Mouse (Mus musculus) embryonic facial prominence, embryonic 10.5 days (tissue): Measurements from ENCODE around the gene Gm3646. TPM values are rescaled to one million over a fixed set of nuclear protein-coding genes. Genes with fewer than 3 reads are reported as not detected.

ENCODE experiments used
- DNase-seq: peaks from one replicate; pipeline ENCODE4 v3.0.0-alpha.2; 2017; ENCODE audit warnings: low spot score
- H3K27ac ChIP-seq: fragments of 300-500 bp; sonication (generic); replicated peaks from 2 replicates; pipeline ENCODE4 v1.5.1; 2016; ENCODE audit warnings: mild to moderate bottlenecking
- H3K27me3 ChIP-seq: fragments of 300-500 bp; sonication (generic); replicated peaks from 2 replicates; pipeline ENCODE4 v1.6.1; 2016; ENCODE audit warnings: low read depth, mild to moderate bottlenecking; ENCODE audit not compliant: poor library complexity, severe bottlenecking
- H3K36me3 ChIP-seq: fragments of 300-500 bp; sonication (generic); replicated peaks from 2 replicates; pipeline ENCODE4 v1.6.1; 2016; ENCODE audit warnings: mild to moderate bottlenecking, moderate library complexity
- H3K4me1 ChIP-seq: fragments of 300-500 bp; sonication (generic); 2 replicates; pipeline ENCODE4 v1.6.1; 2016
- H3K4me3 ChIP-seq: fragments of 300-500 bp; sonication (generic); 2 replicates; pipeline ENCODE4 v1.5.1; 2016; ENCODE audit warnings: mild to moderate bottlenecking, moderate library complexity
- H3K9me3 ChIP-seq: fragments of 300-500 bp; sonication (generic); 2 replicates; pipeline ENCODE4 v1.6.1; 2016; ENCODE audit warnings: mild to moderate bottlenecking
- WGBS: fragments of 180-500 bp; shearing (Covaris S2); methylation state at CpG from one replicate; pipeline ENCODE4 v1.1.7; 2016; 5-methylcytosine and 5-hydroxymethylcytosine counted together
- polyA plus RNA-seq: library from polyadenylated mRNA; unstranded; fragments of >200 nt; fragmentation: Nextera tagmentation; extraction: Ambion mirVana; gene quantifications from 2 replicates; pipeline ENCODE4 v1.2.1, GENCODE M21; 2016

Gm3646 gene
- polyA plus RNA-seq, 1 experiment from 2014 or later, result not detected

DNA sequence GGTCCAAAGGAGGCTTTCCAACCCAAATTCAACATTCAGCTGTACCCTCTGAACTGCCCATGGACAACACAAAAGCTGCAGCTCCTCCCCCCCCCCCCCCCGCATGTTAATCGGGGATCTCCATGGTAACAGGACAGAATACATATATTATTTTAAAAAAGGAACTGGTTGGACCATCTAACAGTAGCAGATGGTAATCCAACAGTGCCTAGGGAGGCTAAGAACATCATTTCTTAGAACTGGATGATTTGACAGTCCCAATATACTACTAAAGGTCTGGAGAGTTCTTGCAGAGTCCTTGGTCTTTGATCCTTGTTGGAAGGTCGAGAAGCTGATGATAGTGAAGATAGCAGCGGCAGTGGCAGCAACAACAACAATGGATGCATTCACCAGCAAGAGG, 19.1 kb upstream of the Gm3646 start:
- Histone ChIP-seq H3K27ac (no peak overlapping the region), H3K9me3 (no peaks in the 10 kb centered on the region), H3K36me3 (no peaks in the 10 kb centered on the region), H3K4me1 (peaks cover 7% of the 10 kb centered on the region; the same call in 1 of the 2 replicates), H3K4me3 (no peak overlapping the region), H3K27me3 (no peaks in the 10 kb centered on the region)
- WGBS, result 50% methylated on average over 4 of the region's 4 CpGs
- DNase-seq, result no peak

GRCm38 (mm10) chr1:39819596-39819995, 14.5 kb upstream of the Gm3646 start:
- Histone ChIP-seq H3K9me3 (no peaks in the 10 kb centered on the region), H3K27me3 (no peaks in the 10 kb centered on the region), H3K36me3 (no peaks in the 10 kb centered on the region), H3K27ac (no peak overlapping the region), H3K4me3 (no peak overlapping the region), H3K4me1 (peaks cover 6% of the 10 kb centered on the region; the same call in 1 of the 2 replicates)
- no peak for DNase-seq
- 86% methylated on average over 10 of the region's 10 CpGs for WGBS

DNA sequence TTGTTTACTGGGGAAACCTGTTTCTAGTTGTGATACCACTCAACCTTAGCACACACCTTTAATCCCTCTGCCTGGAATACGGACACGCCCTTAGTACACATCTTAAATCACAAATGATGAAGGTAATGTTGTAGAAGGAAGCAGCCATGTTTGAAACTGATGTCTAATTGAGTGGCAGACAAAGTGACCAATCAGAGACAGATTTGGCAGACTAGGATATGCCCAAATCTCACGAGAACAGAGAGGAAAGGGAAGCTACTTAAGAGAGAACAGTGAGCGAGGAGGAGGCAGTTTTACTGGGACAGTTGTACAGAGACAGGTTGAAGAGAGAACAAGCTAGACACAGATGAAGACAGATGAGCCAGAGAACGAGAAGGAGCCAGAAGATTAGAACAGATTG, 10.6 kb upstream of the Gm3646 start:
- 90% methylated on average over 5 of the region's 5 CpGs for WGBS
- Histone ChIP-seq H3K36me3 (no peaks in the 10 kb centered on the region), H3K4me3 (no peak overlapping the region), H3K27me3 (no peaks in the 10 kb centered on the region), H3K9me3 (no peaks in the 10 kb centered on the region), H3K27ac (no peak overlapping the region), H3K4me1 (no peaks in the 10 kb centered on the region)
- no peak for DNase-seq

GRCm38 (mm10) chr1:39813067-39813466, 7.9 kb upstream of the Gm3646 start:
- no peak for DNase-seq
- Histone ChIP-seq H3K27me3 (no peaks in the 10 kb centered on the region), H3K9me3 (no peaks in the 10 kb centered on the region), H3K4me3 (no peak overlapping the region), H3K36me3 (no peaks in the 10 kb centered on the region), H3K27ac (no peak overlapping the region), H3K4me1 (no peaks in the 10 kb centered on the region)
- 82% methylated on average over 4 of the region's 4 CpGs for WGBS

DNA sequence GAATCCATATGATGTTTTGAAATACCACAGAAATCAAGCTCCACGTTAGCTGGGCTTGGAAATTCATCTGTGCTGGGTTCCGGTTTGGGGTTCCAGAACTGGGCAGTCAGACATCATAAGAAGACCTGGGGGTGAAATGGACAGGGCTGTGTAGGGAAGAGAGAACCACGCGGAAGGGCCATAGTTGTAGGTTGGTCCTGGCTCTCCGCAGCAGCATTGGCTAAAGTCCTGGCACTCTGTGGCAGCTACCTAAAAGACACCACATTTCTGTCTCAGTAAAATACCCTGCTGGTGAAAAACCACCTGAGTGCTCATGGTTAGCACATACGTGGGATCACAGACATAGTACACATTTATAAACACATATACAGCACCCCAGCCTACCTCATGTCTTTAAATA, 343 bp downstream of the Gm3646 start:
- 91% methylated on average over 6 of the region's 6 CpGs for WGBS

DNA sequence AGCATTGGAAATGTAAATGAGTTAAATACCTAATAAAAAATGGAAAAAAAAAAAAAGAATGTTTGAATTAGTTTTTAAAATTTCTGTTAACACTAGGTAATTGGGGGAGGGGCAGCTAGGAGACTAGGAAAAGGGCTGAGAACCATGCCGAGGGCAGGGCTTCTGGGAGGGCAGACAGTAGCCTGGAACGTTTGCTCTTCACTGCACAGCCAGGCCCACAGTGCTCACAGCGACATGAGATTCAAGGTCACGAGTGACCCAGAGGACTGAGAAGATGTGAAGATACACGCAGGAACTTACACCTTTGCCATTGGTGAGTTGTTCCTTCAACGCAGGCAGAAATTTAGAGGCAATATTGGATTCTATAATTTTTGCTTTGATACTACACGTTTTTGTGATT, 2.2 kb downstream of the Gm3646 start:
- Histone ChIP-seq H3K36me3 (no peaks in the 10 kb centered on the region), H3K9me3 (no peaks in the 10 kb centered on the region), H3K4me1 (no peaks in the 10 kb centered on the region), H3K27me3 (no peaks in the 10 kb centered on the region), H3K4me3 (no peak overlapping the region), H3K27ac (no peak overlapping the region)
- no peak for DNase-seq
- 81% methylated on average over 7 of the region's 7 CpGs for WGBS

More for the DNA sequence above, 343 bp downstream of the Gm3646 start:
- Histone ChIP-seq H3K9me3 (no peaks in the 10 kb centered on the region), H3K4me3 (no peak overlapping the region), H3K27ac (no peak overlapping the region), H3K27me3 (no peaks in the 10 kb centered on the region), H3K4me1 (no peaks in the 10 kb centered on the region), H3K36me3 (no peaks in the 10 kb centered on the region)
- DNase-seq, result no peak

DNA sequence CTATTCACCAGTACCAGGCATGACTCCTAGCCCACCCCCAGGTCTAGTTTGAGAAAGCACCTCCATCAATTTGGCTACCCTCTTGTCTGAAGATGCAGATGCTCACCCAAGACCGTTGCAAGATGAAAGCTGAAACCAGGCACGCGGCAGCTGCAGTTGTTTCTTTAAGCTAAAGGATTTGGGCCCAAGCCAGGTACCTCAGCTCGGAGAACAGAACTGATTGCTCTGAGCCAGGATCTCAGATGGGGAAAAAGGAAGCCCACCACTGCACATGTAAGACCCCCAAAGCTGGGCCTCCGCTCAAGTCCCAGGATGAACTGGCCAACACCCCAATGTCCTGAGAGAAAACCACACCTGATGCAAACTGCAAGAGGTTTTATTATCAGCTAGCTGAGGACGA, 7.6 kb downstream of the Gm3646 start:
- Histone ChIP-seq H3K4me3 (no peak overlapping the region), H3K36me3 (no peaks in the 10 kb centered on the region), H3K27ac (no peak overlapping the region), H3K27me3 (no peaks in the 10 kb centered on the region), H3K9me3 (peaks cover 10% of the 10 kb centered on the region; the same call in 1 of the 2 replicates), H3K4me1 (no peaks in the 10 kb centered on the region)
- no peak for DNase-seq
- WGBS, result 92% methylated on average over 6 of the region's 6 CpGs

DNA sequence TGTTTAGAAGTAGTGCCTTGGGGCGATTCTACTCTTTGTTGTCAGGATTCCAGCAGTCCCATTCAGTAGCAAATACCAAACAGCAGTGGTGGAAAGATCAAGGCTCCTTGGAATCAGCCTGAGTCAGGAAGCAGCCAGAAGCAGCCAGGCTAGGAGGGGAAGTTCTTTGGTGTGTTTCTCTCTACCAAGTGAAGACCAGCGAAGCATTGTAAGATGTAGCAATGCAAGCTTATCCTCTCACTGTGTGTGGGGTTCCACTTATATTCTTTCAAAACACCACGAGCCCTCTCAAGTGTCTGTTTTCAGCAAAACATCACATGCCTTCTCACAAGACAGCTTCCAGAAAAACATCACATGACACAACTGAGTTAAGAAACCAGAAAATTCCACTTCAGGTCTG, 8.4 kb downstream of the Gm3646 start:
- Histone ChIP-seq H3K36me3 (no peaks in the 10 kb centered on the region), H3K9me3 (peaks cover 10% of the 10 kb centered on the region; the same call in 1 of the 2 replicates), H3K27ac (no peak overlapping the region), H3K4me1 (no peaks in the 10 kb centered on the region), H3K4me3 (no peak overlapping the region), H3K27me3 (no peaks in the 10 kb centered on the region)
- WGBS, result 86% methylated on average over 3 of the region's 3 CpGs
- DNase-seq, result no peak

GRCm38 (mm10) chr1:39784632-39785031, 20.5 kb downstream of the Gm3646 start:
- no peak for DNase-seq
- no peaks in the 10 kb centered on the region for H3K9me3 ChIP-seq
- no peaks in the 10 kb centered on the region for H3K36me3 ChIP-seq
- H3K27me3 ChIP-seq, result no peaks in the 10 kb centered on the region
- H3K4me3 ChIP-seq, result no peak overlapping the region
- 0 out of 2 replicates have a peak, but pooled peaks cover 5% of the 10 kb centered on the region for H3K4me1 ChIP-seq
- H3K27ac ChIP-seq, result no peak overlapping the region
- WGBS, result 80% methylated on average over 5 of the region's 5 CpGs

- 0 out of 2 replicates have a peak, but pooled peaks cover 5% of the 10 kb centered on the region for H3K4me1 ChIP-seq
- no peaks in the 10 kb centered on the region for H3K27me3 ChIP-seq
- DNase-seq, result no peak
- no peaks in the 10 kb centered on the region for H3K9me3 ChIP-seq
- WGBS, result 85% methylated on average over 6 of the region's 6 CpGs
- H3K4me3 ChIP-seq, result no peak overlapping the region
- no peak overlapping the region for H3K27ac ChIP-seq
- no peaks in the 10 kb centered on the region for H3K36me3 ChIP-seq
Observed at GRCm38 (mm10) chr1:39781835-39782234, 23.3 kb downstream of the Gm3646 start.

DNA sequence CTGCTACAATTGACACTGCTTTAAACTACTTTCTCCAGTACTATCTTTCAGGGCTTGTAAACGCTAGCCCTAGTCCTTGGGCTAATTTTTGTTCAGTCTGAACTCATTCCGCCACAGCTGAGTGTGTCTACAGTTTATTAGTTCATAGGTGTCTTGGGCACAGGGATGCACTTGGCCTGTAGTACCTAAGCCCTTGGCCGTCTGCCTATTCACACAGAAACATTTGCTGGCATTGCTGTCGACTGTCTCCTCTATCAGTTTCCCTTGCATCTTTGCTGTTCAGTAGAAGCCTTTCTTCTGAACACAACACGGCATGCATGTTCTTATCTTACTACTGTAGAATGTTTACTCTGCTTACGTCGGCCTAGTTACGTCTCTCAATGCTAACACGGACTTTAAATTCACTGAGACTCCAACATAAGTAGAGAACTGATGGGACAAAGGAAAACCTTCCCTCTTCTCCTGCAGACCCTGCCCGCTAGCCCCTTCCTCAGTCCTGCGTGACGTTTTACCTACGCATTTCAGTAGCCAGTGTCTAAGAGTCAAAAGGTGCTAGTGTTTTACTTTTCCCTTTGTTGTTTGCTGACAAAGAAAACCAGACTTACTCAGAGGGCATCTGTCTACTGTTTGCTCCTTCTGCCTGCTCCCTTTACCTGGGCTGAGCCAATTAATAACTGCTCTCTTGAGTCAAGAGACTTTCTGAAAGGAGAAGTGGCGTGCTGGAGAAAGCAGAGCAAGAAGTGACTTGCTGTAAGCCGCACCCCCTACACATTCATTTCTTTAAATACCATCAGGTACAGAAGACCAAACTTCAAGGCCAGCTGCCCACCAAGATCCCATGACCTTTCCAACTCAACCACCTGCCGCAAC, 25.8 kb downstream of the Gm3646 start:
- H3K27ac ChIP-seq, result no peak overlapping the region
- 0 out of 2 replicates have a peak, but pooled peaks cover 1% of the 10 kb centered on the region for H3K4me1 ChIP-seq
- DNase-seq, result no peak
- WGBS, result 91% methylated on average over 16 of the region's 16 CpGs
- no peaks in the 10 kb centered on the region for H3K27me3 ChIP-seq
- H3K9me3 ChIP-seq, result no peaks in the 10 kb centered on the region
- H3K4me3 ChIP-seq, result no peak overlapping the region
- H3K36me3 ChIP-seq, result no peaks in the 10 kb centered on the region

- Histone ChIP-seq H3K27ac (no peak overlapping the region), H3K4me1 (peaks cover 25% of the 10 kb centered on the region), H3K9me3 (no peaks in the 10 kb centered on the region), H3K36me3 (no peaks in the 10 kb centered on the region), H3K27me3 (no peaks in the 10 kb centered on the region), H3K4me3 (no peak overlapping the region)
- DNase-seq, result no peak
- whole genome bisulfite sequencing, result 85% methylated on average over 14 of the region's 14 CpGs
Observed at GRCm38 (mm10) chr1:39773991-39774729, 31.0 kb downstream of the Gm3646 start.

DNA sequence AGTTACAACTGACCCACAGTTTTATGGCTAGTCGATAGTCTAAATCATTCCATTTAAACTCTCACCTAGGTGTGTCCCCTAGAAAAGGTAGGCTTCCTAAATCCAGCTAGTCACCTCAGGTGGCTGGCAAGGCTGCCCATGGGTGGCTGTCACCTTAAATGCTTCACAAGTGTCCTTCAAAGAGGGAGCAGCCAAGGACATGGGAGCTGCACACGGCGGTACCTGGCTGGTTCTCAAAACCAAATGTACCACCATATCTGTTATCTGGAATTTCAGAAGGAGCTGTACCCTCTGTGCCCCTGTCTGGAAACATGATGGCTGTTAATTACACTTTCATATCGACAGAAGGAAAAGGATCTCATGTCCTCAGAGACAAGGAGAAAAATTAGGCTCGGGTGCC, 31.6 kb downstream of the Gm3646 start:
- Histone ChIP-seq H3K4me1 (peaks cover 25% of the 10 kb centered on the region), H3K27me3 (no peaks in the 10 kb centered on the region), H3K27ac (no peak overlapping the region), H3K9me3 (no peaks in the 10 kb centered on the region), H3K36me3 (no peaks in the 10 kb centered on the region), H3K4me3 (no peak overlapping the region)
- 79% methylated on average over 5 of the region's 5 CpGs for WGBS
- no peak for DNase-seq
